Mouse (Mus musculus): ENCODE data around the gene Nfia. TPM values are rescaled to one million over a fixed set of nuclear protein-coding genes. Genes with fewer than 3 reads are reported as not detected.

The Nfia gene
- polyA plus RNA-seq, 1 experiment from 2014 or later = 18.7 TPM

DNA sequence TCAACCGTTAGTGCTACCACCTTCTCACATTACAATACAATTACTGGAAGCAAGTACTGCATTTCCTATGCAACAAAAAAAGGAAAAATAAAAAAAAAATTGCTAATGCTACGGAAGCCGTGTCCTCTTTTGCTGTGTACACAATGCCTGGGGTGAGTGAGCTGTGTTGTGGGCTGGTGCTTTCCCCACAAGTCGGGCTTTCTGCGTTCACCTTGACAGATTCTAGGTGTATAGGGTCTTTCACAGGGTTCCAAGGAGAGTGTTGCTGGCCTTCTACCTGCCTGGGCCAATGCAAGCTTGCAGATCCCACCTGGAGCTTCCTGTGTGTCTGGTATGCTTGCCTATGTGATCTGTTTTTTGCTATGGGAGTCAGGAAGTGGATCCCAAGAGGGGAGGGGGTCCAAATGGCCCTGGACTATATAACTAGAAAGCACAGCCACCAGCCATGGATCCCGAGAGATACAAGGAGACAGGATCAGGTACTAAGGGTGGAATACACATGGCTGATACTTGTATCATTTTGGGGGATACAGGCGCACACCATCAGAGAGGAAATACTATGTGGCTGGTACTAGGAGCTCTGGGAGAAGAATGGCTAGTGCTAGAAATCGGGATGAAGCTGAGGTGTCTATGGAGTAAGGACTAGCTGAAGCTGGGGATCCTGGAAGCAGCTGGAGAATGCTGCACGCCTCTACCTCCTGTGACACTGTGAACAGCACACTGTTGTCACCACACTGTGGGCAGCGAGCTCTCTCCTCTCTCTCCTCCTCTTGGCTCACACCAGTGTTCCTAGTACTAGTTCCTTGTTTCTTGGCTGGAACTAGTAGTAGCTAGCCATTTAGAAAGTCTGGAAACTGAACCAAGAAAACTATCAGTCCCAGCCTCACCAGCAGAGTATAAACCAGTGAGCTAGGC lies 346.5 kb downstream of the Nfia start:
- no peak for DNase-seq (ENCODE audit: low spot score)

DNA sequence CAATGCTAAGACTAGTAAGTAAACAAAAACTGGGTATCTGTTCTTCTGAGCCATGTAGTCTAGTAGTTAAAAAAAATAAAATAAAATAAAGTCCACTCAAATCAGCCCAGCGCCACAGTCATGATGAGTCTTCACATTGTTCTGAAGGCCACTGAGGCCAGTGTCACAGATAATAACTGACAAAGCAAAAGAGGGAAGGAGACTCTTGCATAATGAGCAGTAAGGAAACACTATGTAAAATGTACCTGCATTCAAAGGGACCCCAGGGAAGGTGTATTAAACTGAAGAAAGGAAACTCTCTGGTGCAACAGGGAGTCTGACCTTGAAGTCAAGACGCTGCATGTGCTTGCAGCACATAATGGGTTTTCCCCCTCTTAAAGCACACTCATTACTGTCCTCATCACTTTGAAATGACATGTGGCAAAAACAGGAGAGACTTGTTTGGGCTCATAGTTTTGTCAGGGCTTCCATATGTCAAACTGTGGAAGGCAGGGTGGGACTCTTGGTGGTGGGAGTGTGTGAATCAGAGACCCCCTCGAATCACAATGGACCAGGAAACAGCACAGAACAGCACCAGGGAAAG lies 347.5 kb downstream of the Nfia start:
- no peak for DNase-seq (ENCODE audit: low spot score)

DNA sequence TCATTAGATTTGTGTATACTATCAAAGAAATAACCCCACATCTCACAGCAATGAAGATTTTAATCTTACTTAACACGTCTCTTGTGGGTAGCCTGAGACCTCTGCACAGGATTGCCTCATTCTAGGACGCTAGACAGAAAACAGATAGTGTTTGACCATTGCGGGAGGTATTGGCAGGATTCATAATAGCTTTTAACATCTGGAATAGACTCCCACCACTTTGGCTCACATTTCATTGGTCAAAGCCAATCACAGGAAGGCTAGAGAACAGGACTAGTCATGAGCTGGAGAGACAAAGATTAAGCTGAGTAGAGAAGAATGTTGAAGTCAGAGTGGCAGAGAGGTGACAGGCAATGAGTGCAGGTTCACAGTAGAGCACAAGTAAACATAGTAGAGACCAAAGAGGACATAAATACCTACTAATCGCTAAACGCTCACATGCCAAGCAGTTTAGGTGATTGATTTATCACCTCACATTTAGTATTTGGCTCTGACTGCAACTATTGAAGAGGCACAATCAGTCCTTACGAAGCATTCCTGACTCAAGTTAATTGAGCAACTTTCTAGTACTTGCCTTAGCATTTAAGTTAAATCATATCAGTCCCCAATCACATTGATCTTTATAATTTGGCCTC lies 348.3 kb downstream of the Nfia start:
- no peak for DNase-seq (ENCODE audit: low spot score)

DNA sequence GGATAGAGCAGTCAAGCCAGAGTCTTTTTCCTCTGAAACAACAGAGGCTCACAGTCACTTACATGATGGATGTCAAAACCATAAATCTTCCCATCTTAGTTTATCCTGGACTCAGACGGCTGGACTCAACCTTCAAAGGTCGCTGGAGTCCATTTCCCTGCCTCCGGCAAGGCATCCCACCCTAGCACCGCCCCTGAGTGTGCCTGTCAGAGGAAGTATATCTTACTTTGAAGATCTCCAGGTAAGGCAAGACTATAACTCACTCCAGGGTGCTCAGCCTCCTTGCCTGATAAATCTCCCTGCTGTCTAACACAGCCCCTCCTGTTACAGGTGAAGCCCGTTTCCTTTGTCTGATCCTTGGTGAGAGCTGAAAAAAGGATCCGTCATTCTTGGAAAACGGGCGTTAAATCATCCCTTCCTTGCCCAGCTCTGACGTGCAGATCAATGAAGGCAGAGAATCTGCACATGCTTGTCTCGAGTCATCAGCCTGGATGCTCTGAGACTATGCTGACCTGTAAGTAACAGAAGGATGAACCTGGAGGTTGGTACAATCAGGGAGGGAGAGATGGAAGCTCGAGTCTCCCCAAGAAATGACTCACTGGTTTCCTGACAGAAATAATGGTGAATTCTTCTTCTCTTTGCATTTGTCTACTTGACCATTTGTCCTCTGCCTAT lies 353.6 kb downstream of the Nfia start:
- DNase-seq (ENCODE audit: low spot score) = no peak

GRCm38 (mm10) chr4:98130798-98131197 lies 358.3 kb downstream of the Nfia start:
- DNase-seq (ENCODE audit: low spot score) = no peak

- no peak for DNase-seq (ENCODE audit: low spot score)
Observed at GRCm38 (mm10) chr4:98134027-98134426, 361.5 kb downstream of the Nfia start.

- DNase-seq (ENCODE audit: low spot score) = no peak
Observed at GRCm38 (mm10) chr4:98136072-98136471, 363.5 kb downstream of the Nfia start.

GRCm38 (mm10) chr4:98142879-98143436 lies 370.4 kb downstream of the Nfia start:
- DNase-seq (ENCODE audit: low spot score) = no peak

GRCm38 (mm10) chr4:98150576-98150975 lies 378.0 kb downstream of the Nfia start:
- no peak for DNase-seq (ENCODE audit: low spot score)

DNA sequence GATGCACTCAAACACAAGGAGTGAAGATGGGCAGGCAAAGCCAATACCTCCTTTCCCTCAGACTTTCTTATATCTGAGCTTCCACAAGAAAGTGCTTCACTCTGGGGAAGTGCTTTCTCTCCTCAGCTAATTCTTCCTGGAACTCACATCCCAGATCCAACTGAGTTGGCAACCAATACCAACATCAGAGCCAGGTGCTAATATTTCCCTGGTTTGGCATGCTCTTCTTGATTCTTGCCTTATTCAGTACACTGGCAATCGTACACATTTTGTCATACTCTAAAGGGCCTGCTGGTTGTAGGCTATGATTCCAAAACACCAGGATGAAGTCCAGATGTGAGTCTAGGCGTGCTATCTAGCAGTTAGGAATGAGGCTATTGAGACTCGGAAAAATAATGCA lies 385.4 kb downstream of the Nfia start:
- no peak for DNase-seq (ENCODE audit: low spot score)

GRCm38 (mm10) chr4:98166379-98166778 lies 393.8 kb downstream of the Nfia start:
- no peak for DNase-seq (ENCODE audit: low spot score)

Other genes with a start within 250 kb of the Nfia start
- 0.54 and 0.79 TPM in 2 replicates for gene E130114P18Rik, start 5.3 kb downstream of the Nfia start, polyA plus RNA-seq (2015; fragmentation: Nextera tagmentation; extraction: Ambion mirVana)